8 mouse cellular contexts compared by ENCODE assay signal in genomic region chr10:82984950-82985699, GRCm38 (mm10). TPM values are rescaled to one million over a fixed set of nuclear protein-coding genes. Genes with fewer than 3 reads are reported as not detected.
DNase-seq lines count a peak whose midpoint lies in the region; ATAC-seq lines count a peak whose summit lies in the region.

TSS of gene Chst11 (plus strand) at chr10:82985498.

- intact Hi-C loops in gastrocnemius, postnatal 14 days (cut with DNase I; ENCODE audit: low total_unique reads): loop anchor here (10.0 kb wide), 2 partner anchors 120 to 200 kb away; no protein-coding TSS in a partner anchor
- intact Hi-C loops in left cerebral cortex, postnatal 10 days (cut with DNase I): loop anchor here (2.0 to 5.0 kb wide), 4 partner anchors 42 to 207 kb away; no protein-coding TSS in a partner anchor

- DNase-seq in adrenal gland, adult (ENCODE audit: inconsistent age in 2 of 2, low spot score in 1 of 2): peak; percentile 92 to 96
- peak; percentile 85 for DNase-seq in embryo, embryonic 10.5 days (ENCODE audit: low spot score)
- peak; percentile 59 for DNase-seq in gastrocnemius, postnatal 14 days
- peak; percentile 76 to 88 for DNase-seq in left cerebral cortex, postnatal 10 days (ENCODE audit: extremely low spot score in 1 of 2, low spot score in 2 of 2)
- peak; percentile 84 for DNase-seq in right cerebral cortex, postnatal 25 days
- DNase-seq in c-Kit-positive CD71-positive TER-119-positive erythroid progenitor cells, embryonic 14.5 days (ENCODE audit: low spot score): no peak

- peak; percentile 50 for ATAC-seq in inflammation-experienced regulatory T-cells, adult 6 months
- ATAC-seq in megakaryocyte progenitor cell, adult 5-6 weeks (replicated peaks; ENCODE audit: poor library complexity): peak; percentile 67

RNA-seq across cellular contexts. Expression of gene Chst11, which starts in this region (rescaled TPM):
- 1 to 10 TPM; 1.3 to 1.4 TPM for total RNA-seq in gastrocnemius, postnatal 14 days (2021)
- 1 to 10 TPM in 1 of 3 experiments, under 1 TPM in 2; 0.84 to 4.5 (median 0.85) TPM for polyA plus RNA-seq in inflammation-experienced regulatory T-cells, adult 6 months (2017; shearing (Covaris generic))
- 10 to 100 TPM; 27.3 to 27.8 TPM for total RNA-seq in left cerebral cortex, postnatal 10 days (2021)
- total RNA-seq in megakaryocyte progenitor cell, adult 5-6 weeks (2015): 19.2 and 20.0 TPM in 2 replicates
- total RNA-seq in megakaryocyte progenitor cell, adult 5-6 weeks (2017): 20.4 and 22.2 TPM in 2 replicates

Comparison
In these comparisons a context has a peak if more than half of its experiments do, and no peak if none do; other contexts are left out.
1. RNA of gene Chst11 (total RNA-seq): 27.3 to 27.8 TPM in left cerebral cortex, postnatal 10 days and 19.2 to 22.2 TPM in megakaryocyte progenitor cell, adult 5-6 weeks; 1.3 to 1.4 TPM in gastrocnemius, postnatal 14 days; every median in the first group is over 4 times any median in the second.